Mouse (Mus musculus) limb, embryonic 11.5 days (tissue): ENCODE results near the gene Radil. TPM values are rescaled to one million over a fixed set of nuclear protein-coding genes. Genes with fewer than 3 reads are reported as not detected.

ENCODE experiments used
- ATAC-seq: fragments of 200-750 bp; cut with Nextera tagmentation; 2 replicates; pipeline ENCODE4 v1.8.0; 2017; ENCODE audit warnings: low read depth; ENCODE audit not compliant: insufficient number of reproducible peaks, low FRiP score, low TSS enrichment
- DNase-seq: peaks from one replicate; pipeline ENCODE4 v3.0.0-alpha.2; 2015; ENCODE audit warnings: low spot score
- H3K27ac ChIP-seq: fragments of 300-500 bp; sonication (generic); replicated peaks from 2 replicates; pipeline ENCODE4 v1.5.1; 2014; ENCODE audit warnings: low read depth, mild to moderate bottlenecking, low read length
- H3K27me3 ChIP-seq: fragments of 300-500 bp; sonication (generic); 2 replicates; pipeline ENCODE4 v1.6.1; 2014; ENCODE audit warnings: mild to moderate bottlenecking, low read length, mixed read lengths; ENCODE audit not compliant: control insufficient read depth, insufficient read depth
- H3K36me3 ChIP-seq: fragments of 300-500 bp; sonication (generic); 2 replicates; pipeline ENCODE4 v1.6.1; 2014; ENCODE audit warnings: mild to moderate bottlenecking, low read length, moderate library complexity, mixed read lengths; ENCODE audit not compliant: control insufficient read depth, insufficient read depth
- H3K4me1 ChIP-seq: fragments of 300-500 bp; sonication (generic); 2 replicates; pipeline ENCODE4 v1.6.1; 2014; ENCODE audit warnings: low read length, mixed read lengths; ENCODE audit not compliant: control insufficient read depth, insufficient read depth
- H3K4me2 ChIP-seq: fragments of 300-500 bp; sonication (generic); 2 replicates; pipeline ENCODE4 v1.6.1; 2014; ENCODE audit warnings: low read depth, mild to moderate bottlenecking, moderate library complexity; ENCODE audit not compliant: severe bottlenecking
- H3K4me3 ChIP-seq: fragments of 300-500 bp; sonication (generic); 2 replicates; pipeline ENCODE4 v1.5.1; 2014; ENCODE audit warnings: low read depth, low read length
- H3K9ac ChIP-seq: fragments of 300-500 bp; sonication (generic); 2 replicates; pipeline ENCODE4 v1.6.1; 2014; ENCODE audit warnings: mild to moderate bottlenecking, low read length
- H3K9me3 ChIP-seq: fragments of 300-500 bp; sonication (generic); 2 replicates; pipeline ENCODE4 v1.6.1; 2016; ENCODE audit warnings: low read length; ENCODE audit not compliant: control insufficient read depth
- WGBS: fragments of 180-500 bp; shearing (Covaris S2); extraction: QIAGEN DNeasy Blood & Tissue Kit; methylation state at CpG from one replicate; pipeline ENCODE4 v1.1.7; 2014; 5-methylcytosine and 5-hydroxymethylcytosine counted together
- polyA plus RNA-seq: library from polyadenylated mRNA; unstranded; fragments of >200 nt; fragmentation: Nextera tagmentation; extraction: Ambion mirVana; gene quantifications from 2 replicates; pipeline ENCODE4 v1.2.1, GENCODE M21; 2014

The Radil gene
- polyA plus RNA-seq, 1 experiment from 2014 or later = 1.8 TPM

DNA sequence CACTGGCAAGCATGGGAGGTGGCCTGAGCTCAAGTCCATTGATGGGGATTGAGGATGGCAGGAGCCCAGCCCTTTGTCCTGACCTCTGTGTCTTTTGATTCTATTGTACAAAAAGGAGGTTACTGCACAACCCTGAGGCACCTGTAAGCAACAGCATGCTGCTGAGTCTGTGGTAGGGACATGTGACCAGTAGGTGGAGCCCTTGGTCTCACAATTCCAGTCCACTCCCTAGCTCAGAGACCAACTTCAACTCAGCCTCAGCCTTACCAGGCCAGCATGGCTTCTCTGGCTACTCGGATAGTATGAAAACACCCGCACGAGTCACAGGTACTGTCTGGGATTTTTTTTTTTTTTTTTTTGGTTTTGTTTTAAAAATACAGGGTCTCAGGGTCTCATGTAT is 48.5 kb downstream of the Radil start:
- no peak overlapping the region for H3K27ac ChIP-seq
- no peak overlapping the region for H3K4me3 ChIP-seq
- DNase-seq = peak; percentile 89

DNA sequence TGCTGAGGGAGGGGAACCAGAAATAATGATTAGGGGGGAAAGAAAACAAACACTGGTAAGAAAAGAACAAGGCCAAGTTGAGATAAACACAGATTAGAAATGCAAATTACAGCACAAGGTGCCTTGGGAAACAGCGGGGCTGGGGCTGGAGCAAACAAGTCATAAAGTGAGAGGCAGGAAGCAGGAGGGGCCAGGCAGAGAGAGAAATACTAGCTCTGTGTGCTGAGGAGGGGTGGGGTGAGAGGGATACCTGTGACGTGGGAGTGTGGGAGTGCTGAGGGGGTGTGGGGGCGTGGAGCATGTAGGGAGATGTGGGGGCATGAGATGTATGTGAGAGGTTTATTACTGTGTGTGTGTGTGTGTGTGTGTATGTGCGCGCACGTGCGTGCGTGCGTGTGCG is 50.0 kb downstream of the Radil start:
- H3K9ac ChIP-seq = no peak overlapping the region
- ATAC-seq (no peak), DNase-seq (no peak)
- no peaks in the 10 kb centered on the region for H3K36me3 ChIP-seq
- no peak overlapping the region for H3K4me3 ChIP-seq
- no peak overlapping the region for H3K27ac ChIP-seq
- WGBS = 73% methylated on average over 10 of the region's 10 CpGs
- H3K27me3 ChIP-seq = no peaks in the 10 kb centered on the region
- H3K4me1 ChIP-seq = 0 out of 2 replicates have a peak, but pooled peaks cover 4% of the 10 kb centered on the region
- H3K9me3 ChIP-seq = no peaks in the 10 kb centered on the region
- H3K4me2 ChIP-seq = no peak overlapping the region

More for the DNA sequence above, 48.5 kb downstream of the Radil start:
- Histone ChIP-seq H3K4me1 (0 out of 2 replicates have a peak, but pooled peaks cover 4% of the 10 kb centered on the region), H3K9ac (no peak overlapping the region), H3K9me3 (no peaks in the 10 kb centered on the region), H3K27me3 (no peaks in the 10 kb centered on the region), H3K36me3 (no peaks in the 10 kb centered on the region), H3K4me2 (no peak overlapping the region)
- peak; percentile 81 for ATAC-seq
- 8% methylated on average over 3 of the region's 3 CpGs for WGBS

DNA sequence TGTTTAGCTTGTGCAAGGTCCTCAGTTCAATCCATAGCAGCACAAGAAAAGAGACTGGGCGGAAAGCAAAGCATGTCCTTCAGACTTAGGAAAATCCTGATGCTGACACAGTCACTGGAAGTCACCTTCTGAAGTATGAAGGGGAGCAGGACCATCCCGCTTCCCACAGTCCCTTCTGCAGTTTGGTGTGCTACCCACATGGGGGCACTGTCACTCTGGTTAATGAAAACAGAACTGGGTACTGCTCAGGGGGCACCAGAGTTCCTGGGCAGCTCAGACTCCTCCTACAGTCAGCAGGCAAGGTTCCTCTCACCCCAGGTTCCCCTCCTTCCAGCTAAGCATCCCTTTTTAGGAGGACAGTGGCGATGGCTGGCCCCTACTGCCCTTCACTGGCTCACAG is 51.9 kb downstream of the Radil start:
- Histone ChIP-seq H3K9me3 (no peaks in the 10 kb centered on the region), H3K36me3 (no peaks in the 10 kb centered on the region), H3K9ac (no peak overlapping the region), H3K4me3 (no peak overlapping the region), H3K4me1 (0 out of 2 replicates have a peak, but pooled peaks cover 4% of the 10 kb centered on the region), H3K4me2 (no peak overlapping the region), H3K27me3 (no peaks in the 10 kb centered on the region), H3K27ac (no peak overlapping the region)
- no peak for ATAC-seq
- 37% methylated on average over 3 of the region's 3 CpGs for WGBS
- peak; percentile 66 for DNase-seq

DNA sequence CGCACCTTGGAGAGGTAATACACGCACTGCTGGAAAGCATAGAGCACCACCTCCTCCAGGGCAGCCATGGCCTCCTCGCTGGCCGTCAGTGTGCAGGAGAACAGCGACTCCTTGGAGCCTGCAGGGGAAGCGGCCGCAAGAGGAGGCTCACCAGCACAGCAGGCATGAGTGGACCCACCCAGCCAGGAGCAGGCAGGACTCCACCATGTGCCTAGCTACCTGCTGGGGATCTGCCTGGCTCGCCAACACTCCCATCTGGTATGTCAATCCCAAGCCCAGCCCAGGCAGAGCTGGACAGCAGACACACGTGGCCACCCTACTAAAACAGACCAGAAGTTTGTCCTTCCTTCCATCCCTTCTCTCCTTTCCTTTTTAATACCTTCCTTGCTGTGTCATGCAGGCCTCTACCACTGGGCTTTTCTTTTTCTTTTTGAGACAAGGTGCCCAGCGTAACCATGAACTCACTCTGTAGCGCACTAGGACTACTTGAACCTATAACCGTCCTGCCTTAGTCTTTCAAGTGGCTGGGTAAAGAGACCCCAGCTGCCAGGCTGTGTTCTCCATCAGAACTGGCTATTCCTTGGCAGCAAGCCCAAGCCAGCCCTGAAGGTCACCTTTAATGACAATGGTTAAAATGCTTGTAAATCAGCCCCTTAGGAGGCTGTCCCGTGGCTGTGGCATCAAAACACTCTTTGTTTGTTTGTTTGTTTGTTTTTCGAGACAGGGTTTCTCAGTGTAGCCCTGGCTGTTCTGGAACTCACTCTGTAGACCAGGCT is 55.4 kb downstream of the Radil start:
- no peak for ATAC-seq
- Histone ChIP-seq H3K27ac (no peak overlapping the region), H3K27me3 (no peaks in the 10 kb centered on the region), H3K9ac (no peak overlapping the region), H3K4me2 (no peak overlapping the region), H3K36me3 (no peaks in the 10 kb centered on the region), H3K4me3 (no peak overlapping the region), H3K9me3 (no peaks in the 10 kb centered on the region), H3K4me1 (0 out of 2 replicates have a peak, but pooled peaks cover 4% of the 10 kb centered on the region)
- no peak for DNase-seq
- 57% methylated on average over 14 of the region's 14 CpGs for WGBS

DNA sequence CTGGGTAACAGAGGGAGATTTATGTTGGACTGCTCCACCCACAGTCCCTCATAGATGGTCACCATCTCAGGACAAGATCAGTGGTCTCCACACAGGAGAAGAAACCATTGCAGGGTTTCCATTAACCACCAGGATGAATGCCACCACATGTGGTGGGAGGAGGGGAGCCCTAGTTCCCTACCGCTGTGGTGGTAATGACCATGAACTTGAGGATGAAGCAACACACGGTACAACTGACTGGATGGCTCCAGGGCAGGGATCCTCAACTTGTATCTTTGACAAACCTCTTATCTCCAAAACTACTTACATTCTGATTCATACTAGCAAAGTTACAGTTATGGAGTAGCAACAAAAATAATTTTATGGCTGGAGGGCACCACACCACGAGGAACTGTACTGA is 57.6 kb downstream of the Radil start:
- Histone ChIP-seq H3K27ac (no peak overlapping the region), H3K36me3 (no peaks in the 10 kb centered on the region), H3K4me1 (no peaks in the 10 kb centered on the region), H3K27me3 (no peaks in the 10 kb centered on the region), H3K9me3 (no peaks in the 10 kb centered on the region), H3K9ac (no peak overlapping the region), H3K4me2 (no peak overlapping the region), H3K4me3 (no peak overlapping the region)
- DNase-seq (no peak), ATAC-seq (no peak)
- WGBS = 80% methylated on average over 3 of the region's 3 CpGs

DNA sequence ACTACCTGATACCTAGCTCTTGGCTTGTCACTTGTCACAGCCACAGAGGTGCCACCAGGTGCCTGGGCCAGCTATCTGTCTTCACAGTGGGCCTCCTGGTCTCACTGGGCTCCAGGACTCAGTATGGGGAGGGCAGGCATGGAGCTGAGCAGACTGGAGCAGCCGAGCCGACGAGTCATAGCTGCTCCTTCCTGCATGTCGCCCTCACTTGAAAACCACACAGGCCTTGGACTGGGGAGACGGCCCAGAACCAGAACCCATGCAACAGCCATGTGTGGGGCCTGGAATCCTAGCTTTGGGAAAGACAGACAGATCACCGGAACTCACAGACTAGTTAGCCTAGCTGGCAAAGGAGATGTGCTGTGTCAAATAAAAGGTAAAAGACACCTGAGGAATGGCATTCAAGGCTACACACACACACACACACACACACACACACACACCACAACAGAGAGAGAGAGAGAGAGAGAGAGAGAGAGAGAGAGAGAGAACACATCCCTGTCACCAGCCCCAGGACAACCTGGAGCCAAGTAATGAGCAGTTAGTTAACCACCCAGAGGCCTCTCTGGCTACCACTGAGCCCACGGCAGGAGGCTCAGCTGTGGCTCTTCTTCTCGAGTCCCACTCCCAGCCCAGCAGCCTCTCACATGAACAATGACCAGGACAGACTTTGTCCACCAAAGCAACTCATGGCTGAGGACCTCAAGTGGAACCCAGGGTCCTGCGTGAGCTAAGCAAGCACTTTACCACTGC is 60.8 kb downstream of the Radil start:
- H3K4me1 ChIP-seq = 0 out of 2 replicates have a peak, but pooled peaks cover 2% of the 10 kb centered on the region
- no peaks in the 10 kb centered on the region for H3K27me3 ChIP-seq
- no peaks in the 10 kb centered on the region for H3K9me3 ChIP-seq
- H3K4me3 ChIP-seq = no peak overlapping the region
- ATAC-seq (no peak), DNase-seq (no peak)
- no peaks in the 10 kb centered on the region for H3K36me3 ChIP-seq
- no peak overlapping the region for H3K4me2 ChIP-seq
- no peak overlapping the region for H3K9ac ChIP-seq
- 78% methylated on average over 9 of the region's 9 CpGs for WGBS
- no peak overlapping the region for H3K27ac ChIP-seq

DNA sequence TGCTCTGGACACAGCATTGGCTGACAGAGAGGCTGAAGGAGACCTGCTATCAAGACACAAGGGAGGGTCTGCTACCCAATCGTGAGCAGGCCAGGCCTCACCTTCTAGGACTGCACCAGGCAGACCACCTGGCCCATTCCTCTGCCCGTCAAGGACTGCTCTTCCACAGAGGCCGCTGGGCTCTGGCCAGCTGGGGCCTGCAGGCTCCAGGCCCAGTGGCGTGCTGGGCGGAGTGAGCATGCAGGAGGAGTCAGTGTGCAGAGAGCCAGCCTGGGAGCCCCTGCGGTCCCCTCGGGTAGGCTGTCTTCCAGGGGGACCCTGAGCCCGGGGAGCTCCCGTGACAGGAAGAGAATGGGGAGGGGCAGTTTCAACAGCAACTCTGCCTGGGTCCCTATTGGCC is 64.2 kb downstream of the Radil start:
- Histone ChIP-seq H3K36me3 (no peaks in the 10 kb centered on the region), H3K27me3 (no peaks in the 10 kb centered on the region), H3K9ac (no peak overlapping the region; the same call in 1 of the 2 replicates), H3K4me1 (0 out of 2 replicates have a peak, but pooled peaks cover 2% of the 10 kb centered on the region), H3K9me3 (no peaks in the 10 kb centered on the region), H3K4me2 (no peak overlapping the region), H3K4me3 (no peak overlapping the region), H3K27ac (no peak overlapping the region)
- DNase-seq (no peak), ATAC-seq (no peak)
- WGBS = 68% methylated on average over 9 of the region's 9 CpGs

DNA sequence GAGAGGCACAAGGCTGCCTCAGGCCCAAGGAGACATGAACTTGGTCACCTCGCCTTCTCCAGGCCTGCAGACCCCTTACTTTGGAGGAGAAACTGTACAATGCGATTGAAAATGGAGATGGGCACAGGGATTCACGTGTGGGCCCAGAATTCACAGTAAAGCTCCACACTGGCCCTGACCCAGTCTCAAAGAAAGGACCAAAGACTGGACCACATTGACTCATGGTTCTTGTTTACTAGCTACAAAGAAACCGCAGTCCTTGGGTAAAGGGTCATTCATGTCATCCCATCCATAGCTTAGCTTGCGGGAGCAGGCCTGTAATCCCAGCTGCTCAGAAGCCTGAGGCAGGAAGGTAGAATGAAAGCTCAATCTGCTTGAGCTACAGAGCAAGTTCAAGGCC is 67.3 kb downstream of the Radil start:
- 87% methylated on average over 5 of the region's 5 CpGs for WGBS
- no peak for DNase-seq

More for the DNA sequence above, 67.3 kb downstream of the Radil start:
- H3K27me3 ChIP-seq = no peaks in the 10 kb centered on the region
- no peak overlapping the region for H3K9ac ChIP-seq
- no peak overlapping the region for H3K4me2 ChIP-seq
- no peak overlapping the region for H3K4me3 ChIP-seq
- no peaks in the 10 kb centered on the region for H3K36me3 ChIP-seq
- no peak for ATAC-seq
- H3K4me1 ChIP-seq = 0 out of 2 replicates have a peak, but pooled peaks cover 2% of the 10 kb centered on the region
- H3K27ac ChIP-seq = no peak overlapping the region
- H3K9me3 ChIP-seq = no peaks in the 10 kb centered on the region
